Mouse (Mus musculus) yolk sac, embryonic 10.5 days (tissue): ENCODE measurements around the gene Hk1.

Source experiments
- DNase-seq: peaks from one replicate; pipeline ENCODE4 v3.0.0-alpha.2; 2017; ENCODE audit warnings: low spot score

Hk1 gene

DNA sequence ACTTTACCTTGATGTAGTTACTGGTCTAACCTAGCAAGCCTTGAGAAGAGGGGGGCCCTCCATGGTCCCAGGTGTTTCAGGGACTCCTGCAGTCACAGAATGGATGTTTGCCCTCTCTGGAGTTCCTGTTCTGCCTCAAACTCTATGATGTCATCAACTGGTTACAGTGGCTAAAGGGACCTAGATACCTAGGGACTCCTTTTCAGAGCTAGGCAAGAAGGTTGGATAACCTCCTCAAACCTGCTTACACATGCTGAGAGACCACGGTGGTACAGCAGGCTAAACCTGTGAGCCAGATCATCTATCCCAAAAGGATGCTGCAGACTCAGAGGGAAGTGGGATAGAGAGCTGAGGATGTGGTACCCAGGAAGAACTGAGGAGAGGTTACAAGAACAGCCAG, at the start of gene Hk1:
Gene Hk1 (minus strand): TSS at position 101 of the 400 bp plus-strand sequence.
- DNase-seq = no peak

DNA sequence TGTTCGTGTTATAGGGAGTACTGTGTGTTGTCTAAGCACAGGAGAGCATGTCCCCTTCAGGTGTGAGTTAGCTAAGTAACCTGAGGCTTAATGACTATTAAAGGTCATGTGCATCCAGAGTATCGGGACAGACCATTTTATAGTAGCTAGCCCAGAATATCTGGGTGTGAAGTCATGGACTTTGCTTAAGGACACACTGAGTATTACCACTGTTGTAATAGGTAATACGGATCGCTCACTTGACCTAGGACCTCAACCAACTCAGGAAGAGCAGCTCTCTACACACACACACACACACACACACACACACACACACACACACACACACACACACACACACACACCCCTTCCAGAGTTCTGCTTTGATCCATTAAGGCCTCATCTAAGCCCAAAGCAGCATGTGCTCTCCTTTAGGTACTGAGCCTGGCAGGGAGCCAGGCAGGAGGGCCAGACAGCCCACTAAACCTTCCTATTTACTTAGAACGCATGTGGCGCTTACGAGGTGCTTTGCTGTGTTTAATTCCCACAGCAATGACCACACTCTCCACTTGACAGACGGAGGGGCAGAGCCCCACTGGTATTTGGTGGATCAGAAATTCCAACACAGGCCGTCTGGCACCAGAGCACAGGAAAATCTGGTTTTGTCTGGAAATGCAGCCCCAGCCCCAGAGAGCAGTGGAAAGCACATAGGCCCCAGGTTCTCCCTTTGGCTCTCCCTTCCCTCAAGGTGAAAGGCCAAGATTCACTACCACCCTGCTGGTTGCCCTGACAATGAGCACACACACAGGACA, 45.6 kb upstream of the Hk1 start:
- peak; percentile 48 for DNase-seq

DNA sequence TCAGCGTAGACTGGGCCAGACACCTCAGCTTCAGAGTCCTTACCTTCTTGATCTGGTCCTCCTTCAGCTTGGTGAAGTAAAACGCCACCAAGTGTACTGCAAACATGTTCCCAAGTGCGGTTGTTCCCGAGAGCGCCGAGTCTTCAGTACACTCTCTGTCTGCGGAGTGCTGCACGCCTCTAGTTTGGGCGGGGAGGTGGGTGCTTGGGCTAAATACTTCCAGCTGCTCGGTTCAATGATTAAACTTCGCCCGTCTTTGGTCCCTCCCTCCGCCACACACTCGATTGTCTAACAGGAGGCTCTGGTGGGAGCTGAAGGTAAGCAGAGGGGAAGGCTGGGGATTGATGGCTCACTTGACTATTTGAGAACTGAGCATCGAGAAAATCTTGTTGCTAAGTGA, 42.5 kb upstream of the Hk1 start, which contains the start of gene Hkdc1:
Gene Hkdc1 (minus strand): TSS at position 237 of the 400 bp plus-strand sequence.
- peak; percentile 86 for DNase-seq

DNA sequence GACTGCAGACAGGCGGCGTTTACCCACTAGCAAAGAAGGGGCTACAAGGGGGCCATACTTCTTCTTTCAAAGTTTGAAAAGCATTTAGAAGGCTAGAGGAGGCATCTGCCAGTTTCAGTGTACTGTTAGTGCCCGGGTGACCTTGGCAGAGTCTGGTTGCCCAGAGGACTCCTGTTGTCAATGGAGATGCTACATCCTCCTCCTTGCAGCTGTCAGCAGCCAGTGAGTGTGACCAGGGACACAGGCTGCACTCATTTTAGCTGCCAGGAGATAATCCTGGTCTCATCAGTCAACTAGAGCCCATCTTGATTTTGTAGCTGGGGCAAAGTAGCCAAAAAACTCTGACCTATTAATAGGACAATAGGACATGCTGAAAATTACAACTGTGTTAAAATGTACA, 41.4 kb upstream of the Hk1 start:
- DNase-seq = no peak

DNA sequence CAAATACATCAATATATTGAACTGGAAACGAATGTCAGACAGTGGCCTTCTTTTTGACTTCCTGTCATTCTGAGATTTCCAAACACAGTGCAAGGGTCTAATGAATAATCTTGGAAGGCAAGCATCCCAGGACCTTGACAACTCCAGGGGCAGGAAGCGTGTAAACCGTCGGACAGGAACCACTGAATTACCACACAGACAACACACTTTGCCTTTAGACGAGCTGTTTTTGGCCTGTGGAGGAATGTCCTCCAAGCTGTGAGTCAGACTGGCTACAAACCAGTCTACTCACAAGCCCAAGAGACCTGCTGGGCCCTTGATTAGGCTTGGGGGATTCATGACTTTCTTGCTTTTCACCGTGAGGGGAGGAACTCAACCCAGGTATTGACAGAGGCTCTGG, 40.7 kb upstream of the Hk1 start:
- no peak for DNase-seq

DNA sequence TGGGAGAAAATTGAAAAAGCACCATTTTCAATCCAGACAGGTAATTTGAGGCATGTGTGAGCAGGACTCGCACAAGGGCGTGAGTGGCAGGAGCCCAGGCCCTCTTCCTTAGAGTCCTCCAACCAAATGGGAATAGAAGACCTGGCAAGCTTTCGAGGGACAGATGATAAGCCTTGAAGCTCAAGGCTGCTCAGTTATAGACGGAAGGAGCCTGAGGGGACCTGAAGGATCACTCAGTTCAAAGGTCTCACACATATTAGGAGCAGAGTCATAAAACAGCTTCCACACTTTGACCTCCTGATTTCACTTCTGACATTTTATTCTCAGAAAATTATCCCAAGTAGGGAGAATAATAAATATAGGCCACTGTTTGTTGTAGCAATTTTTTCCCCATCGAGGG, 39.7 kb upstream of the Hk1 start:
- DNase-seq = no peak

DNA sequence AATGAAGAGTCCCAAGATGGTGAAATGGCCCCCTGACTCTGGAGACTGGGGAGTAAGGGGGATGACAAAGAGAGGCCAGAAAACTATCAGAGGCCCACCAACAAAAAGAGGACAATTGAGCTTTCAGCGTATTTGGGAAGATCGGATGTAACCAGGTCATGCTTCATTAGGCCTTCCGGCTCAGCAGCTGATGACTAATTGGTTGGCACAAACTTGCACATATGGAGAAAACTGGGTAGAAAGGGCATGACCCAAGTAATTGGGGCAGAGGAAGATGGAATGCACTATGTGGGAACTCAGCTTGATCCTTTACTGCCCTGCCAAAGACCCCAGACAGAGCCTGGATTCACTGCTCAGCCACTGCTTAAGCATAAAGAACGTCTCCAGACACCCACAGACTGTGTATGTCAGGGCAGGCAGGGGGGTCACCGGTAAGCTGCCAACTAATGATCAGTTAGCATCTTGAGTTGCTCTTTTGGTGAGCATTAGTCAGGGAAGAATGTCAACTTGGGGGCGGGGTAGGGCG, 39.2 kb upstream of the Hk1 start:
- no peak for DNase-seq

DNA sequence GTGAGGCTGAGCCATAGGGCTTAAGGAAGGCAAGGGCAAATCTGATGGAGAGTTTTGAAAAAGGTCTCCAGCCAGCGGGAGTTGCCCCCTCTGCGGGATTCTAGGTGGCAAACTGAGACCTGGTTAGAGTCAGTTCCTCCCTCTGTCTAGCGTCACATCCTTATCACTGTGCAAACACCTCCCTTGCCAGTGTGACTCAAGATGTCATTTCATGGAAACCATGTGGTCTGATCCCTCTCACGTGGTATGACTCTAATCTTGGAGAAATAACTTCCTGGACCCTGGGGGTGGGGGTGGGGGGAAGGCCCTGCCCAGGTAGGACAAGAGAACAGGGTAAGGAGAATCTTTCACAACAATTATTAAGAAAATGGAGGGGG, 33.9 kb upstream of the Hk1 start:
- DNase-seq = peak; percentile 90

DNA sequence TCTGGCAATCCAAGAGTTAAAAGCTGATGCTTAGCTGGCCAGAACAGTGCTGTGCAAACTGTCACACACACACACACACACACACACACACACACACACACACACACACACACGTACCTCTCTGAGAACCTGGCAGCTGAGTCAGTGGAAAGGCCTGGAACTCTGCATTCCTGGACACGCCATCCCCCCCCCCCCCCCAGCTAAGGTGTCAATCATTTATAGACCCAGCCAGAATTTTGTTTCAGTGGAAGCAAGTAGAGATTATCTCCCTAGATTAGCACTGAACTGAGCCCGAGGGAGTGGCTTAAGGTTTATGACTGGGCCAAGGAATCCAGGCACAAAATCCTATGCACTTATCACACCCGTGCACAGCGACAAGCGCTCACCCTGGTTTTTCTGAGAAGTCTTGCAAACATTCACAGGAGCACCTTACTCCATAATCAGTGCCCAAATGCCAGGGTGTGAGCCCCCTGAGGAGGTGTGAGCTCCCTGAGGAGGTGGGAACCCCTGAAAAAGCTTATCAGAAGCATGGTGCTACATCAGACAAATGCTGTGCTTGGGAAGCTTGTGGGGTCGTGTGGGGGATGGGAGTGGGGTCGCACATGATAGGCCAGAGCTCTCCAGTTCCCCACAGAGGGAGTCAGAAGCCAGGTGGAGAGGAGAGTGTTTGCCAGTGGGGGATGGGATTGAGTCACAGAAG, 33.3 kb upstream of the Hk1 start:
- DNase-seq = peak; percentile 88

DNA sequence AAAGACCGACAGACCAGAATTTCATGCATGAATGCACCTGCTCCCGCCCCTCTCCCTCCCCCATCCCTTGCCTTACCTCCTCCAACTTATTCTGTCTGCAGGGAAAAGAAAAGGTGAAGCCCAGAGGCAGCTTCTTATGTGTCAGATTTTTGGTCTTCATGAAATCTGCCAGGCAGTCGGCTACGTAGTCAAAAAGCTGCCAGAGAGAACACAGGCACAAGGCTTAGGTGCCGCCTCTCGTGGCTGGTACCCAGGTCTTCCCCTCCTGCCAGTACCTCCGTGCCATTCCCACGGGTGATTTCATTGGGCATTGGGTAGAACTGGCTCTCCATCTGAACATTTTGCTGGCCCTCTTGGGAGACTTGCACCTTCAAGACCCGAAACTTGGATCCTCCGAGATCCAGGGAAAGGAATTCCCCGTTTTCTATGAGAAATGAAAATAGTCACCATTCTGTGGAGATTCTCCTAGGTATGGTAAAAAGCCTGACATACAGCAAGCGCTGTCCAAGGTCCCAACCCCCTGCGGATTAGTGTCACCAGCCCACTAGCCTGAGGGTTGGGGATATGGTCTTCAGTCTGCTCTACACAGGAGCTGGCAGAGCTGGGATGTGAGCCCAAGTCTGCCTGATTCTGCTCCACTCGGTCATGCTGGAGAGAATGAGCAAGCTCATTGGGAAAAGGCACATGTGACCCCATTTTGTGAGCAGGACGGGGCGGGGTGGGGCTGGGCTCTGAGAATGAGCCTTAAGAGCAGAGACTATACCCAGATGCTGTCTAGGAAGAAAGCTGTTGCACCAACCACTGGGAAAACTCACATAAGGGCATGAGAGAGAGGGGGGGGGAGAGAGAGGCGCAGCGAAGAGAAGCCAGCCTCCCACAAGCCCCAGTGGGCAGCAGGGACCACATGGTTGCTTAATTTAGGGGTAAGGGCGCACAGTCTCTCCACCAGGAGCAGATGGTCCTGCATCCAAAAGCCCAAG, 32.0 kb upstream of the Hk1 start:
- no peak for DNase-seq

DNA sequence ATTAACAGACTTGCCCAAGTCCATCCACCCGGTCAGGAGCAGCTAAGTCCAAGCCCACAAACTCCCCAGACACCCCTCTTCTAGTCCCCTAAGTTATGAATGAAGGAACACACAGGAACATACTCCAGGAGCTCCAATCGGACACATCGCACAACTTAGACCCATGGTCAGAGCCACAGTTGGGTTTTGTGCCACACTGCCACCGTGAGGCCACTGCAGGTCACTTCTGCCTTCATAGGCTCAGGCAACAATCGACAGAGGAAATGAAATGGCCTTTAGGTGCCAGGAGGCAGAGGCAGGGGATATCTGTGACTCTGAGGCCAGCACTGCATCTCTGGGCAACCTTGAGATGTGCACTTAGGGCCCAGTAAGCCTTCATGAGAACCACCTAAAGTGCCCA, 31.2 kb upstream of the Hk1 start:
- no peak for DNase-seq

DNA sequence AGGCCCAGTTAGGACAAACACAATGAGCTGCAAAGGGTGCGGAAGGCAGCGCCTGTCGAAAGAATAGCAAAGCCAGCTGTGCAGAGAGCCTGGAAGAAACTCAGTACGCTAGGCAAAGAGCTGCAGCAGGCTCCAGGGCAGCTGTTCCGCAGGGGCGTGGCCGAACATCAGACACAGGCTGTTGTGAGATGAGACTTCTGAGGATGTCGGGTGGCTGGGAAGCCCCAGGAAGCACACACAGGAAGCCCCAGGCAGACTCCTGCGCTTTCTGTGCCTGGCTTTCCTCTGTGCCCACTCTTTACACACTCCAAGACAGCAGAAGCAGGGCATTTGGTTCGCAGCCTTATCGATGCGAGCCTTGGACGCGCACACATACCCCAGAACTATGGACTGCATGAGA, 25.2 kb upstream of the Hk1 start:
- DNase-seq = no peak

DNA sequence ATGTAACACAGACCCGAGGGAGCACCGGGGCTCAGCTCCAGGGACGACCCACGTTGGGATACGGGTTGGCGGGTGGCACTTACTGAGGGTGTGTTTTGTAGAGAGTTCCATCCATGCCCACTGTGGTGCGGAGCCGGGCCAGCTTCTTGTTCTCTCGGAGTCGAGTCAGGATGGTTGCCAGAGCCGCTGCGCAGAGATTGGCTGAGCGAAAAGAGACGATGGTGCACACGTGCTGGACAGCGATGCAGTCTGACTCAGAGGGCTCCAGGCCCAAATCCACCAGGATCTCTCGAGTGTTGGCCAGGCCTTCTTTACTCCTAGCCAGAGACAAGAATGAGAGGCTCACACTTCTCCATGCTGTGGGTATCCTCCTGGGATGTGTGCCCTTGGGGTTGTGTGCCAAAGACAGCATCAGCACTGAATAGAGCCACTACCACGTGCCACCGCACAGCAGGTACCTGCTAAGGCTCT, 22.0 kb upstream of the Hk1 start:
- no peak for DNase-seq

DNA sequence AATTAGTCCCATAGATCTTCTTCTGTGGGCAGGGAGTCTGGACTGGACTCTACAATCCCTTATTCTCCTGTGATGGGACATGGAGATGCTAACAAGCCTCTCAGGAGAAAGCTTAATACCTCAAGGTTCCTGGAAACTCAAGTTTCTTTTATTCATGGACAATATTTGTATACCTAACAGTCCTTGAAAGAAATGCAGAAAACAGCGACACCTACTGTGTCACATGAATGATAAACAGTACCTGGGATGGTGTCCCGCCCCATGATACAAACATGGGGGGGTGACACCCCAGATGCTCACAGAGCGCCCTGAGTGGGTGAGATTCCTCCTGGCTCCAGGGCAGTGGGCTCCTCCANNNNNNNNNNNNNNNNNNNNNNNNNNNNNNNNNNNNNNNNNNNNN, 3.3 kb upstream of the Hk1 start:
- DNase-seq = no peak

DNA sequence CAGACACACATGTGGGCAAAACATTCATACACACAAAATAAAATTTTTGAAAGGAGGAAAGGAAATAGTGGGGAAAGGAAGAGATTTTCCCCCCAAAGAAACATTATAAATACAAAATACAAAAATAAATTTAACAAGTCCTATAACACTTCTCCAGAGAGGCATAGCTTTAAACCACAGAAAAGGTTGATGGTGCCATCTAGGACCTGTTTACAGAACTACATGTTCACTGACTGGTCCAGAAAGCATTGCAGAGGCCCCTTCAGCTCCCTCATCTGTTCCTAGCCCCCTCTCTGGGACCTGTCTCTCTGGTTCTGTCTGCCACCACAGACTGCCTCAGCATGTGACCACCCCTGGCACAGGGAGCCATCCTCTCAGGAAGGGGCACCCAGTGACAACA, 1.2 kb upstream of the Hk1 start:
- no peak for DNase-seq

DNA sequence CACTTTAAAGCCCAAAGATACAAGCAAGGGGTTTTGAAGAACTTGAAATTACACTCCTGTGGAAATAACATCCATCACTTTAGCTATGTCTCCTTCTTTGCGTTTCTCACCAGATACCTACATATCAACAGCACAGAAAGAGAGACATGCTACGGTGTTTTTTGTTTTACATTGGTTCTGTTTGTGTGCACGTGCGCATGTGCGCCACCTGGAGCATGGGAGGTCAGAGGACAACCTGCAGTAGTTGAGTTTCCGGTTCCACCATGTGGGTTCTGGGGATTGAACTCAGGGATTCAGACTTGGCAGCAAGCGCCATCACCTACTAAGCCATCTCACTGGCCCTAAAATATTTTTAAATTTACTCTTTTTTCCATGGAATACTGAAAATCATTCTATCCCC, 20.9 kb downstream of the Hk1 start:
- no peak for DNase-seq

DNA sequence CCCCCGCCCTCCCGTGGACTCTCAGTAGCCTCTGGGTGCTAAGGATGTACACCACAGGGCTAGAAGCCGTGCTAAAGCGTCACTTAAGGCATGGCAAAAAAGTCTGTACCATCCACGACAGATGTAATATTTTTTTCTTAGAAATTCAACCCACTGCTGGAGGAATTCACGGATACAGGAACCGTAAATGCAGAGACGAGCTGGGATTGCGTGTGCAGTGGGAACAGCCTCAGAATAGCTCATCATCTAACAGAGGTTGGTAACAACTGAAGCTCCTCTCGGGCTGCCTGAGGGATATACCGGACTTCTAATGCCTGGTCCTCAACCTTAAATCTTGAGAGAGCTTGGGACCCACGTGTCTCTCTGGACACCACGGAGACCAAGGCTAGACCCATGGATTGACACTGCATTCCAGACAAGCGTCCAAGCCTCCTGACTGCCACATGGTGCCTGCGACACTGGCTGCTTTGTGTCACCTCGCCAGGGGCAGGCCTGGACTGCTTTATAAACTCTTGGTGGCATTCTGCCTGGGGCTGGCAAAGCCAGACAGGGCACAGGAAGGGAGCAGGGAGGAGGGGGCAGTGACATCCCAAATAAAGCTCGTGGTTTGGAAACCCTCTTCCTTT, 23.5 kb downstream of the Hk1 start:
- no peak for DNase-seq

DNA sequence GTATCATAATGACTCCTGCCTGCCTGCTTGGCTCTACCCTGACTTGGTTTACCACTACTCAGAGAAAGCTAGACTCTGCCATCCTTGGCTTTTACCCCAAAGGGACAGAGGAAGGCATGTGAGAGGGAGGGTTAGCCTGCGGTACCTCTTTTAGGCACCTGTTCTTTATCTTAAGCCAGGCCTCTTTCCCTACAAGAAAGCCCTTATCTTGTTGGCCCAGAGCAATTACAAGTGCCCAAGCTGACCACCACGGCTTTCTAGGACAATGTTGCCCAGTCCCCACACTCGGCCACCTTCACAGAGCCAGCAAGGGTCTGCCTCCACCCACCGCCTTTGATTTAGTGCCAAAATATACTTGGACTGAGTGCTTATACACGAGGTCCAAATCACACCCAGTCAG, 34.6 kb downstream of the Hk1 start:
- DNase-seq = no peak

DNA sequence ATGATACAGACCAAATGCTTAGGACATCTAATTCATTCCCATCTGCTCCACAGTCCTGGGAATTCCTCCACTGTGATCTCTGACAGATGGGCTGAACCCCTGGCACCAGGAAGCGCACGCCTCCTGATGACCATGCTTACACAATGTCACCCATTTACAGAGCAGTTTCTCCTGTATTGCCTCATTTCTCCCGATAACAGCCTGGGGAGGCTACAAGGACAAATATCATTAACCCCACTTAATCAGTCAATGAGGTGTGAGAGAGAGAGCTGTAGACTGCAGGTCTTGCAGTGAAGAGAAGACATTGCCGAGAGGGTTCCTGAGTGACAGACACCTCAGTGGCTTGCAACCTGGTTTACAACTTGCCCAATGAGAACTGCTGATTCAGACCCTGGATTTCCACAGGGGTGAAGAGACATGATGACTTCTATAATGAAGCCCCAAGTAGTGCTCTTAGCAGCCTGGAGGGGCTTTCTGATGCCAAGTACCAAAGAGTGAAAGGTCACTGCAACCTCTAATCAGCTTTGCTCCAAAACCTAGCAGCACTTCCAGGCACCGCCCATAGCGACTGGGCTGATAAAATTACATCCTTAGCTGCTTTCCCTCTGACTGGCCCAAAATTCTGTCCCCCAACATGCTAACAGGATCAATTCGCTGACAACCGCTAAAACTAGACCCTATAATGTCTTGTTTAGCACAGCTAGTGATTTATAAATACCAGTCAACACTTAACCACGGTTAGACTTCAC, 35.5 kb downstream of the Hk1 start:
- DNase-seq = no peak

DNA sequence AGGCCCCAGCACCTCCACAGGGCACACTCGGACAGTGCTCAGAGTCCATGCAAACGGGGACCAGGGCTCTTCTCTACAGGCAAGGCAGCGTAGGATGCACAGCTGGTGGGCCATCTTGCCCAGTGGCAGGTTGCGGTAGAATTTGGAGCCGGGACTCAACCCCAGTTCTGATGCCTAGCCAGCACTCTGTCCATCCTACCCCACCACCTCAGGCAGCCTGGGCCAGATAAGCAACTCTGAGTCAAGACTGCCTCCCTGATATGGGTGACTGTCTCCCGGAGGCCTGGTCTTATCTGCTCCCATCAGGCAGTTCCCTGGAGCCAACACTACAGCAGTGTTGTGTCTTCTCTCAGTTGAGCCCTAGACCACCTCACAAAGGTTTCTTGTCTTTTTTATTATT, 37.2 kb downstream of the Hk1 start:
- DNase-seq = no peak

DNA sequence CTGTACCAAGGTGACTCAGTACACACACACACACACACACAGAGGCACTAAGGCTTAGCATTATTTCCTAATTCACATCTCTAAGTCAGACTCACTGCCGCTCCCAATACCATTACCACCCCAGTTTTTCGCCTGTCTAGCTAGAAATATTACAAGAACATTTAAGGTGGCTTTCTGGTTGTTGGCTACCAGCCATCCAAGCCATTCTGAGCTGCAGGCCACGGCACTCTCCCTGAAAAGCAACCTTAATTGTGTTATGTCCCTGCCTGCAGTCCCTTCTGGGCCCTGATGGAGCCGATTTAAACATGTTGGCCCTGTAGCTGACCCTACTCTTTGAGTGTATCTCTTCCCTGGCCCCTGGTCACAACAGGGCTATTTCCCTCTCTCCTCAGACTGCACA, 37.8 kb downstream of the Hk1 start:
- DNase-seq = no peak
